Mouse (Mus musculus) kidney, adult 18-20 months (tissue): ENCODE results near the gene Atp1a1.

ENCODE experiments used
- DNase-seq: peaks from one replicate; pipeline ENCODE4 v3.0.0; 2021

Atp1a1 gene

GRCm38 (mm10) chr3:101592281-101593265 is 11.9 kb downstream of the Atp1a1 start:
- peak; percentile 21 for DNase-seq

- DNase-seq, result peak; percentile 13
Observed at GRCm38 (mm10) chr3:101590380-101590779, 14.1 kb downstream of the Atp1a1 start.

- peak; percentile 9 for DNase-seq
Observed at GRCm38 (mm10) chr3:101588299-101588698, 16.2 kb downstream of the Atp1a1 start.

- DNase-seq, result peak; percentile 22
Observed at GRCm38 (mm10) chr3:101586794-101587193, 17.7 kb downstream of the Atp1a1 start.

- peak; percentile 35 for DNase-seq
Observed at GRCm38 (mm10) chr3:101578072-101578471, 26.4 kb downstream of the Atp1a1 start.

- DNase-seq, result peak; percentile 62
Observed at GRCm38 (mm10) chr3:101577361-101577760, 27.1 kb downstream of the Atp1a1 start.

- peak; percentile 43 for DNase-seq
Observed at GRCm38 (mm10) chr3:101575527-101576085, 28.9 kb downstream of the Atp1a1 start.

GRCm38 (mm10) chr3:101574463-101575193 is 29.9 kb downstream of the Atp1a1 start:
- DNase-seq, result peak; percentile 40

GRCm38 (mm10) chr3:101572991-101573390 is 31.5 kb downstream of the Atp1a1 start:
- DNase-seq, result peak; percentile 50

- peak; percentile 82 for DNase-seq
Observed at GRCm38 (mm10) chr3:101572174-101572626, 32.3 kb downstream of the Atp1a1 start.

GRCm38 (mm10) chr3:101571515-101572130 is 32.9 kb downstream of the Atp1a1 start:
- peak; percentile 33 for DNase-seq

GRCm38 (mm10) chr3:101570747-101571514 is 33.6 kb downstream of the Atp1a1 start:
- peak; percentile 14 for DNase-seq

- no peak for DNase-seq
Observed at GRCm38 (mm10) chr3:101570246-101570645, 34.2 kb downstream of the Atp1a1 start.

GRCm38 (mm10) chr3:101568627-101569026 is 35.9 kb downstream of the Atp1a1 start:
- DNase-seq, result peak; percentile 5

GRCm38 (mm10) chr3:101564011-101564410 is 40.5 kb downstream of the Atp1a1 start:
- no peak for DNase-seq

GRCm38 (mm10) chr3:101562510-101563209 is 41.8 kb downstream of the Atp1a1 start:
- DNase-seq, result peak; percentile 32

GRCm38 (mm10) chr3:101561948-101562347 is 42.5 kb downstream of the Atp1a1 start:
- DNase-seq, result no peak

- no peak for DNase-seq
Observed at GRCm38 (mm10) chr3:101560841-101561522, 43.5 kb downstream of the Atp1a1 start.

GRCm38 (mm10) chr3:101556712-101557111 is 47.8 kb downstream of the Atp1a1 start:
- DNase-seq, result no peak
